Mouse (Mus musculus): ENCODE measurements around the gene Epha6.

- TF ChIP-seq CTCF (IDR thresholded peaks at IDR 0.05) (no peak), EP300 (IDR thresholded peaks at IDR 0.05) (no peak)
Observed at GRCm38 (mm10) chr16:60006857-60007568, 598.3 kb downstream of the Epha6 start.

Measured in lung, postnatal 0 days (tissue).